Mouse (Mus musculus): ENCODE measurements at regions not wholly inside any gene's neighbourhood (a gene's known extent, or its start where the extent isn't known, plus 50 kb on each side); places are given as distances from the start of the nearest gene placed in this dataset.
"Not testable (repeated sequence)": the region's sequence is repeated elsewhere in the genome, so short reads cannot be mapped to it uniquely, and the experiment has no call there.

- peak; percentile 43 for DNase-seq (ENCODE audit: low spot score)
Observed at GRCm38 (mm10) chr2:128265014-128265990, 139.5 kb downstream of the Bcl2l11 start.

GRCm38 (mm10) chr2:128270377-128271129 lies 144.7 kb downstream of the Bcl2l11 start:
- no peak for DNase-seq (ENCODE audit: low spot score)

- peak; percentile 12 for DNase-seq (ENCODE audit: low spot score)
Observed at GRCm38 (mm10) chr2:128272789-128273188, 147.0 kb downstream of the Bcl2l11 start.

GRCm38 (mm10) chr2:128273292-128273691 lies 147.5 kb downstream of the Bcl2l11 start:
- no peak for DNase-seq (ENCODE audit: low spot score)

GRCm38 (mm10) chr2:128276337-128276736 lies 150.5 kb downstream of the Bcl2l11 start:
- DNase-seq (ENCODE audit: low spot score) = peak; percentile 24

- DNase-seq (ENCODE audit: low spot score) = no peak
Observed at GRCm38 (mm10) chr2:128277387-128278123, 151.7 kb downstream of the Bcl2l11 start.

- DNase-seq (ENCODE audit: low spot score) = no peak
Observed at GRCm38 (mm10) chr2:128278124-128278432, 152.2 kb downstream of the Bcl2l11 start.

GRCm38 (mm10) chr2:128278608-128279081 lies 152.8 kb downstream of the Bcl2l11 start:
- peak; percentile 29 for DNase-seq (ENCODE audit: low spot score)

- no peak for DNase-seq (ENCODE audit: low spot score)
Observed at GRCm38 (mm10) chr2:128279127-128279710, 153.4 kb downstream of the Bcl2l11 start.

GRCm38 (mm10) chr2:128282591-128282990 lies 156.8 kb downstream of the Bcl2l11 start:
- DNase-seq (ENCODE audit: low spot score) = no peak

GRCm38 (mm10) chr2:128284822-128285421 lies 159.1 kb downstream of the Bcl2l11 start:
- DNase-seq (ENCODE audit: low spot score) = peak; percentile 79

GRCm38 (mm10) chr2:128285457-128285856 lies 159.6 kb downstream of the Bcl2l11 start:
- no peak for DNase-seq (ENCODE audit: low spot score)

GRCm38 (mm10) chr2:128288138-128288551 lies 162.3 kb downstream of the Bcl2l11 start:
- DNase-seq (ENCODE audit: low spot score) = peak; percentile 34

- DNase-seq (ENCODE audit: low spot score) = no peak
Observed at GRCm38 (mm10) chr2:128290609-128291008, 164.8 kb downstream of the Bcl2l11 start.

- DNase-seq (ENCODE audit: low spot score) = no peak
Observed at GRCm38 (mm10) chr2:128294610-128295009, 168.8 kb downstream of the Bcl2l11 start.

- peak; percentile 12 for DNase-seq (ENCODE audit: low spot score)
Observed at GRCm38 (mm10) chr2:128295018-128295424, 169.2 kb downstream of the Bcl2l11 start.

GRCm38 (mm10) chr2:128295726-128296234 lies 169.9 kb downstream of the Bcl2l11 start:
- no peak for DNase-seq (ENCODE audit: low spot score)

- DNase-seq (ENCODE audit: low spot score) = not testable (repeated sequence)
Observed at GRCm38 (mm10) chr2:128296423-128296822, 170.6 kb downstream of the Bcl2l11 start.

- peak; percentile 26 for DNase-seq (ENCODE audit: low spot score)
Observed at GRCm38 (mm10) chr2:128296897-128297296, 171.1 kb downstream of the Bcl2l11 start.

- peak; percentile 80 for DNase-seq (ENCODE audit: low spot score)
Observed at GRCm38 (mm10) chr2:128297821-128298220, 172.0 kb downstream of the Bcl2l11 start.

GRCm38 (mm10) chr2:128298996-128299395 lies 173.2 kb downstream of the Bcl2l11 start:
- DNase-seq (ENCODE audit: low spot score) = peak; percentile 21
